Mouse (Mus musculus): Measurements from ENCODE around the gene Mchr1. TPM values are rescaled to one million over a fixed set of nuclear protein-coding genes. Genes with fewer than 3 reads are reported as not detected.

Gene Mchr1
- total and polyA plus RNA-seq, 3 experiments: not detected

GRCm38 (mm10) chr15:81254113-81254640 lies 18.9 kb downstream of the Mchr1 start:
- Histone ChIP-seq H3K27me3 (ENCODE audit: control insufficient read depth, insufficient read depth, low read length) (peaks cover 2% of the 10 kb centered on the region; the same call in 1 of the 2 replicates), H3K4me1 (ENCODE audit: control insufficient read depth, insufficient read depth, low read length) (no peaks in the 10 kb centered on the region), H3K9ac (ENCODE audit: low read depth, low read length) (no peak overlapping the region), H3K4me3 (no peak overlapping the region), H3K27ac (no peak overlapping the region), H3K36me3 (ENCODE audit: control insufficient read depth, insufficient read depth, low read length) (no peaks in the 10 kb centered on the region), H3K79me2 (replicated peaks; ENCODE audit: control insufficient read depth, insufficient read depth, low read length) (no peaks in the 10 kb centered on the region)
- intact Hi-C loops (cut with DNase I): no loop called here
- 54% methylated on average over 8 of the region's 8 CpGs for WGBS
- TF ChIP-seq EP300 (IDR thresholded peaks at IDR 0.05; ENCODE audit: insufficient read depth, low read depth, low read length) (no peak), POLR2A (IDR thresholded peaks at IDR 0.05; ENCODE audit: insufficient read depth, low read depth, low read length) (no peak), CTCF (IDR thresholded peaks at IDR 0.05) (no peak)
- DNase-seq: no peak

GRCm38 (mm10) chr15:81255063-81255462 lies 19.8 kb downstream of the Mchr1 start:
- no peak overlapping the region for H3K9ac ChIP-seq (ENCODE audit: low read depth, low read length)
- peaks cover 2% of the 10 kb centered on the region; the same call in 1 of the 2 replicates for H3K27me3 ChIP-seq (ENCODE audit: control insufficient read depth, insufficient read depth, low read length)
- WGBS: 81% methylated on average over 6 of the region's 6 CpGs
- H3K79me2 ChIP-seq (replicated peaks; ENCODE audit: control insufficient read depth, insufficient read depth, low read length): no peaks in the 10 kb centered on the region
- no peak for TF ChIP-seq POLR2A (IDR thresholded peaks at IDR 0.05; ENCODE audit: insufficient read depth, low read depth, low read length)
- TF ChIP-seq CTCF (IDR thresholded peaks at IDR 0.05): no peak
- H3K4me3 ChIP-seq: no peak overlapping the region
- no peak overlapping the region for H3K27ac ChIP-seq
- no peak for DNase-seq
- intact Hi-C loops (cut with DNase I): loop anchor here (5.0 kb wide), 1 partner anchor 42 kb away; no protein-coding TSS in a partner anchor
- no peaks in the 10 kb centered on the region for H3K36me3 ChIP-seq (ENCODE audit: control insufficient read depth, insufficient read depth, low read length)
- H3K4me1 ChIP-seq (ENCODE audit: control insufficient read depth, insufficient read depth, low read length): no peaks in the 10 kb centered on the region

- WGBS: 59% methylated on average over 9 of the region's 9 CpGs
- H3K79me2 ChIP-seq (replicated peaks; ENCODE audit: control insufficient read depth, insufficient read depth, low read length): no peaks in the 10 kb centered on the region
- no peaks in the 10 kb centered on the region for H3K36me3 ChIP-seq (ENCODE audit: control insufficient read depth, insufficient read depth, low read length)
- no peak for TF ChIP-seq POLR2A (IDR thresholded peaks at IDR 0.05; ENCODE audit: insufficient read depth, low read depth, low read length)
- TF ChIP-seq EP300 (IDR thresholded peaks at IDR 0.05; ENCODE audit: insufficient read depth, low read depth, low read length): no peak
- TF ChIP-seq CTCF (IDR thresholded peaks at IDR 0.05): no peak
- DNase-seq: no peak
- no peak overlapping the region for H3K4me3 ChIP-seq
- intact Hi-C loops (cut with DNase I): loop anchor here (5.0 kb wide), 1 partner anchor 39 kb away; no protein-coding TSS in a partner anchor
- no peak overlapping the region for H3K9ac ChIP-seq (ENCODE audit: low read depth, low read length)
- peaks cover 2% of the 10 kb centered on the region; the same call in 1 of the 2 replicates for H3K27me3 ChIP-seq (ENCODE audit: control insufficient read depth, insufficient read depth, low read length)
- no peak overlapping the region for H3K27ac ChIP-seq
- no peaks in the 10 kb centered on the region for H3K4me1 ChIP-seq (ENCODE audit: control insufficient read depth, insufficient read depth, low read length)
Observed at GRCm38 (mm10) chr15:81258296-81258695, 23.0 kb downstream of the Mchr1 start.

- DNase-seq: no peak
- H3K4me3 ChIP-seq: no peak overlapping the region
- intact Hi-C loops (cut with DNase I): loop anchor here (5.0 kb wide), 1 partner anchor 38 kb away; no protein-coding TSS in a partner anchor
- peaks cover 2% of the 10 kb centered on the region; the same call in 1 of the 2 replicates for H3K27me3 ChIP-seq (ENCODE audit: control insufficient read depth, insufficient read depth, low read length)
- no peaks in the 10 kb centered on the region for H3K4me1 ChIP-seq (ENCODE audit: control insufficient read depth, insufficient read depth, low read length)
- no peak overlapping the region for H3K9ac ChIP-seq (ENCODE audit: low read depth, low read length)
- 90% methylated on average over 5 of the region's 5 CpGs for WGBS
- H3K27ac ChIP-seq: no peak overlapping the region
- TF ChIP-seq POLR2A (IDR thresholded peaks at IDR 0.05; ENCODE audit: insufficient read depth, low read depth, low read length): no peak
- TF ChIP-seq CTCF (IDR thresholded peaks at IDR 0.05): no peak
- no peak for TF ChIP-seq EP300 (IDR thresholded peaks at IDR 0.05; ENCODE audit: insufficient read depth, low read depth, low read length)
- no peaks in the 10 kb centered on the region for H3K79me2 ChIP-seq (replicated peaks; ENCODE audit: control insufficient read depth, insufficient read depth, low read length)
- H3K36me3 ChIP-seq (ENCODE audit: control insufficient read depth, insufficient read depth, low read length): no peaks in the 10 kb centered on the region
Observed at GRCm38 (mm10) chr15:81259304-81259703, 24.0 kb downstream of the Mchr1 start.

- 84% methylated on average over 9 of the region's 9 CpGs for WGBS
- Histone ChIP-seq H3K36me3 (ENCODE audit: control insufficient read depth, insufficient read depth, low read length) (no peaks in the 10 kb centered on the region), H3K79me2 (replicated peaks; ENCODE audit: control insufficient read depth, insufficient read depth, low read length) (no peaks in the 10 kb centered on the region), H3K4me1 (ENCODE audit: control insufficient read depth, insufficient read depth, low read length) (no peaks in the 10 kb centered on the region), H3K4me3 (no peak overlapping the region), H3K9ac (ENCODE audit: low read depth, low read length) (no peak overlapping the region), H3K27me3 (ENCODE audit: control insufficient read depth, insufficient read depth, low read length) (peaks cover 2% of the 10 kb centered on the region; the same call in 1 of the 2 replicates), H3K27ac (no peak overlapping the region)
- TF ChIP-seq POLR2A (IDR thresholded peaks at IDR 0.05; ENCODE audit: insufficient read depth, low read depth, low read length): no peak
- intact Hi-C loops (cut with DNase I): no loop called here
- no peak for DNase-seq
Observed at GRCm38 (mm10) chr15:81260208-81260607, 24.9 kb downstream of the Mchr1 start.

- no peak overlapping the region for H3K27ac ChIP-seq
Observed at GRCm38 (mm10) chr15:81264392-81265095, 29.2 kb downstream of the Mchr1 start.

More at GRCm38 (mm10) chr15:81264392-81265095, 29.2 kb downstream of the Mchr1 start:
- Histone ChIP-seq H3K36me3 (ENCODE audit: control insufficient read depth, insufficient read depth, low read length) (no peaks in the 10 kb centered on the region), H3K4me1 (ENCODE audit: control insufficient read depth, insufficient read depth, low read length) (no peaks in the 10 kb centered on the region), H3K4me3 (no peak overlapping the region), H3K9ac (ENCODE audit: low read depth, low read length) (no peak overlapping the region), H3K79me2 (replicated peaks; ENCODE audit: control insufficient read depth, insufficient read depth, low read length) (no peaks in the 10 kb centered on the region), H3K27me3 (ENCODE audit: control insufficient read depth, insufficient read depth, low read length) (no peaks in the 10 kb centered on the region; the same call in 1 of the 2 replicates)
- intact Hi-C loops (cut with DNase I): no loop called here
- 33% methylated on average over 16 of the region's 16 CpGs for WGBS
- no peak for TF ChIP-seq POLR2A (IDR thresholded peaks at IDR 0.05; ENCODE audit: insufficient read depth, low read depth, low read length)
- TF ChIP-seq CTCF (IDR thresholded peaks at IDR 0.05): no peak
- no peak for TF ChIP-seq EP300 (IDR thresholded peaks at IDR 0.05; ENCODE audit: insufficient read depth, low read depth, low read length)
- peak; percentile 29 to 48 for DNase-seq

Measured in heart, adult 2 months (tissue).